Mouse (Mus musculus): Measurements from ENCODE around the gene Cux1.
"Not testable (repeated sequence)": the region's sequence is repeated elsewhere in the genome, so short reads cannot be mapped to it uniquely, and the experiment has no call there.

Gene Cux1

DNA sequence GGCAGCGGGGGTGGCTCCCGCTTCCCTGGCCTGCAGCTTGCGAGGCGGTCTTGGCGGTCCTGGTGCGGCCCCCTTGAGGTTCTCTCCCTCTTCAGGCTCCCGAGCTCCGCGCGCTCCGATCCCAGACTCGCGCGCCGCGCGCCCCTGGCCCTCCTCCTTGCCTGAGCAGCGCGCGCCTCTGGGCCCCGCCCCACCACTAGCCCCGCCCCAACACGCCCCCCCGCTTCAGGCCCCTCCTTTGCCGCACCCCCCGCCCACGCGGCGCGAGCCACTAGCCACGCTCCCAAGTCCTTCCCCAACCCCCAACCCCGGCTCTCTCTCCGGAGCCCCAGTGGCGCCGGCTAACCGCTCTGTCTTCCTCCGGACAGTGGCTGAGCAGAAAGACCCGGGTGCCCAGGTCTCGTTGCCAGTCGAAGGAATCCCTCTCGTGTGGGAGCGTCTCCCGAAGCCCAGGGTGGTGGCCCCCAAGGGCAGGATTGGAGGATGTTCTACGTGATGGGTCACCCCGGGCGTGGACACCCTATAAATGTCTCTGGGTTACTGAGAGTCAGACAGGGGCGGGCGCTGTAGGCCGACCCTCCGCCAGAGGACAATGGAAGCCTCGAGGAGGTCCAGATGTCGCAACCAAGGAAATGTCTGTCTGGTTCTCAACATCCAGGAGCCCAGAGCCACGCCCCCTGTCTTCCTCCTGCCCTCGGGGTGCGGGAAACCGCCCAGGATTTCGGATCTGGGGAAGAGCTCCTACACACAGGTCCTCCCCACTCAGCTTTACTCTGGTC, 322.3 kb downstream of the Cux1 start:
- DNase-seq (ENCODE audit: low read depth) = peak; percentile 56

DNA sequence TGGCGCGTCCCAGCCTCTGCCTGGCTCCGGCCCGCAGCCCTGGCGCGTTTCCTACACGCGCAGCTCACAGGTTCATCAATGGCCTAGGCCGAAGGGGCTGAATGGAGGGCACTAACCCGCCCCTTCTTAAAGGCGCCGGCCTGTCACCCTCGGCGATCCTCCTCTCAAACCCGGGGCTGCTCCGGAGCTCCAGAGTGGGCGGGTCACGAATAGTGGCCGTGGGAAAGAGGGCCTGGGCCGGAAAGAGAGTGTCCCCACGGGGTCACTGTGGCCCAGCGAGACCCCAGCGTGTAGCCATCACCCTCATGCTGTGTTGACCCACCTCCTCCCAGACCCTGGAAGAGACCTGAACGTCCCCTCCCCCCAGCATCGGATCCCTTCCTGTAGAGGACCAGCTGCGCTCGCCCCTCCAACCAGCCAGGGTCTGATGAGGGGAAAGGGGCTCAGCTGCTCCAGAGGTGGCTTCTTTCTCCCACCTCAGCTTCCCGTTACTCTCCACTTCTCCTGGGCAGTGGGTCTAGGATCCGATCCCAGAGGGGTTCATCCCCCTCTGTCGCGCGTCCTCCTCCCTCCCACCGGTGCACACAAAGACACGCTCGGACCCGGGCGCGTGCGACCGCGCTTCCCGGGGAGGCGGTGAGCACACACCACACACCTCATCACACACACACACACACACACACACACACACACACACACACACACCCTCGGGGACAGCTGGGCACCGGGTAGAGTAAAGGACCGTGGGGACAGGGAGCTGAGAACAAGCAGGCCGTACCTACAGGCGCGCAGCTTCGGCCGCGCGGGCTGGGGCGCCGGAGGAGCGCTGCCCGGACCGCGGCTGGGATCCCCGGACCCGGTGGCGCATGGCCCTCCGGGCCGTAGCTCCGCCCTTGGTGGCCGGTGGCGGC, 323.2 kb downstream of the Cux1 start:
- DNase-seq (ENCODE audit: low read depth) = no peak

DNA sequence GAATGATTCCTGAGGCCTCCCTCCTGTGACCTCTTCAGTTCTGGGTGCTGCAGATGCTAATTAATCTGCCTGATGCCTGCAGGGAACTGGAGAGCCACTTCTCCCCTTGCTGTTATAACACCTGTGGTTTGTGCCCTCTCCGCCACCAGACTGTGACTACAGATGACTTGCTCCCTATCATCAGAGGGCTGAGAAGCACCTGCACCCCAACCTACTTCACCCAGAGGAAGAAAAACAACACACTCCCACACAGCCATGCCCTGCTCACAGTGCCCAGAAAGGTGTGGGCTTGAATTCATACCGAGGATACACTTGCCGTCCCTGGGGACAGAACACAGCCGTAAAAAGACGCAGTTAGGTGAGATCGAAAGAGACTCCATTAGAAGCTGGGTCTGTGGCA, 326.1 kb downstream of the Cux1 start:
- no peak for DNase-seq (ENCODE audit: low read depth)

DNA sequence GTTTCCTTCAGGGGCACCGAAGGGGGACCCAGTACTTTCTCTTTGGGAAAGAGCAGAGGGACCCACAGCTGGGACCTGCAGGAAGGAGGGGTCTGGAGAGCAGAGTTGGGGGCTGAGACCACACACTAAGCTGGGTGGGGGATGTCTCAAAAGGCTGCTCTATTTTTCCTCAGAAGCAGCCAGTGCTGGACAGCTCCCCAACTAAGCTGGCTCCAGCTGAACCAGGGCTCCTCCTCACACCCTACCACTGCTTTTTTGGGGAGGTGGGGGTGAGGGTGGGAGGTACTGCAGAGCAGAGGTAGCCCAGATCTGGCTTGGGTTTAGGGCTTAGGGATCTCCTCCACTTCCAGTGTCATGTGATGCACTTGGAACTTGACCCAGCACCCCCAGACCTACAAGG, 326.9 kb downstream of the Cux1 start:
- no peak for DNase-seq (ENCODE audit: low read depth)

DNA sequence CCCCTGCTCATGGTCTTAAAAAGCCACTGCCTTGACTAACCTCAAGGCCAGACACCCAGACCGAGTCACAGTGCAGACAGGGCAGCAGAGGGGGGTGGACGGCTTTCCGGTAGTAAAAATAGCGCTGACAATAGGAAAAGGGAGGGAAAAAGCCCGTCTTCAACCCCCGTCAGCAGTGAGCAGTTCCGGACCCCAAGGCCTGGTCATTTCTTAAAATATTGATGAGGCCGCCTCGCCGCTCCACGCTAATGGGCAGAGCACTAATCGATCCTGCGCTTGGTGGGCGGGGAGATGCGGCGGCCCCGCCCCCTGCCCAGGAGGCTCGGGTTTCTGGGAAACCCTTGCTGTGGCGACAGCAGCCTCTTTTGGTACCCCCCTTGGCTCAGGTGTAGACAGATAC, 329.7 kb downstream of the Cux1 start:
- no peak for DNase-seq (ENCODE audit: low read depth)

DNA sequence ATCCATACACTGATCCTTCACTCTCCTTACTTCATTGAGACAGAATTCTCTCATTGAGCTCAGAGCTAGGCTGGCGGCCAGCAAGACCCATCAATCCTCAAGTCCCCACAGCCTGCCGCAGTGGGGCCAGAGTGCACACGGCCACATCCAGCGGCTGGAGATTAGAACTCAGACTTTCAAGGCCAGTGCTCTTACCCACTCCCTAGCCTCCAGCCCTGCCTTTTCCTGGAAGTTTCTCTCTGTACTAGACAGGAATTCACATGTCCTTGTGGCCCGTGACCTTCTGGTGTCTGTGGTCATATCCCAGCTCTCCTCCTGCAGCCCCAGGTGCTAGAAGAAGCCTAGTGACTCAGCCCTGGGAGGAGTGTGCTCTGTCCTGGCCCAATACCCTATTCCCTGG, 330.7 kb downstream of the Cux1 start:
- no peak for DNase-seq (ENCODE audit: low read depth)

DNA sequence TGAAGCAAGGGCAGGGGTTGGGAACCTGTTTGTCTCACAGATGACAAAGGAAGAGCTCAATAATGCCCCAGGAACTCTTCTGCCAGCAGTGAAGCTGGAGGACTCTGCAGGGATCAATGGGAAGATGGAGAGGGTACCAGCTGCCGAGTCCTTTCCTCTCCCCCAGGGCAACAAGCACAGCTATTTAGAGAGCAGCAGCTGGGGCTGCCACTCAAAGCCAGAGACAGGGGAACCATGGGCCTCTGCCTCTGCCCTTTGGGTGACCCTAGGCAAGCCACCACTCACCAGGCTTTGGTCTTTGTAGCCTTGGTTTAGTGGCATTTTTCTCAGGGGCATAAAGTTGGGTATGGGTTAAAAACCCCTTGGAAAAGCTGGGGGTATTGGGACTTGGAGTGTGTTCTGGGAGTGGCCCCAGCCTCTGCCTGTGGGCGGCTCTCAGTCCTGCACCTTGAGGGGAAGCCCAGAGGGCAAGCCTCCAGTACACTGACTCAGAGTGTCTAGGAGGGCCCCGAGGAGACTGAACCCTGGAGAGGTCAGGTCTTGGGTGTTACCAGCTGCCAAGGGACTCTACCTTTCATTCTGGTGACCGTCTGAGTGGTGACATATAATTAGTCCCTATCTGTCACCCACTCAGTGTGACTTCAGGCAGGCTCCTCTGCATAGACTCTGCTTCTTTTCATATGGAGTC, 336.8 kb downstream of the Cux1 start:
- no peak for DNase-seq (ENCODE audit: low read depth)

DNA sequence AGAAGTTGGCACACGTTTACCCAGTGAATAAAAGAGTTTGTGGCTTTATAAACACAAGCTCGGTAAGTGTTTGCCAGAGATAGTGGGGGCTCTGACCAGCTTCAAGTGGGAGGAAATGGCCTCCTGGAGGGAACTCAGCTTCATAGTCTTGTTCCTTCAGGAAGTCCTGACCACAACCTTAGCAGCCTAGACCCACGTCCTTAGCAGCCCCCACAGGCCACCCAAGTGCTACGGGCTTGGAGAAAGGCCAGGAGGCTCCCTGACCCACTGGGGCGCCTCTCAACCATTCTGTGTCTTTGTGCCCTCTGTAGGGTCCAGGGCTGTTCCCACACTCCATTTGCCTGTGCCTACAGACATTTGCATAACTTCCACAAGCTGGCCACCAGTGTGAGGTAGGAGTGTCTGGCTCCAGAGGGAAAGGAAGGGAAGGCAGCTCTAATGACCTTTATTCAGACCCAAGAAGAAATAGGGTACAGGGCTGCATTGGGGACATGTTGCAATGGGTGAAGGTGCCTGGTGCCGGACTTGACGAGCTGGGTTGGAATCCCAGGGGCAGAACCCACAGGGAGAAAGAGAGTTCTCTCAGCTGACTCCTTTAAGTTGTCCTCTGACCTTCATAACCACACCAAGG, 340.9 kb downstream of the Cux1 start:
- no peak for DNase-seq (ENCODE audit: low read depth)

DNA sequence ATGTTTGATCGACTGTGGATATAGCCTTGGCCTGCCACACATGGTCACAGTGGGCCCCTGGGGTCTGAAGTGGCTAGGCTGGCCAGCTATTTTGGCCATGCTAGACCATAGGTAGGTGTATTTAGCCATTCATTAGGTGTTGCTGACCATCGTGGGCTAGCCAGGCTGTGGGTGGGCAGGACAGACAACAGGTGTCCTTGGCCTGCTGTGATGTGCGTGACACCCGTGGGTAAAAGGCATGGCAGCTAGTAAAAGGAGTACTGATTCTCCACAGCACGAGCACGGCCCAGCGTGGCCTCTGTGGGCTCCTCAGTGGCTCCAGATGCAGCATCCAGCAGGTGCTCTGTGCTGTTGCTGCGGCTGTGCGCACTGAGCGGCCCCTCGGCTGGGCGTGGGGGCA, 348.7 kb downstream of the Cux1 start:
- no peak for DNase-seq (ENCODE audit: low read depth)

DNA sequence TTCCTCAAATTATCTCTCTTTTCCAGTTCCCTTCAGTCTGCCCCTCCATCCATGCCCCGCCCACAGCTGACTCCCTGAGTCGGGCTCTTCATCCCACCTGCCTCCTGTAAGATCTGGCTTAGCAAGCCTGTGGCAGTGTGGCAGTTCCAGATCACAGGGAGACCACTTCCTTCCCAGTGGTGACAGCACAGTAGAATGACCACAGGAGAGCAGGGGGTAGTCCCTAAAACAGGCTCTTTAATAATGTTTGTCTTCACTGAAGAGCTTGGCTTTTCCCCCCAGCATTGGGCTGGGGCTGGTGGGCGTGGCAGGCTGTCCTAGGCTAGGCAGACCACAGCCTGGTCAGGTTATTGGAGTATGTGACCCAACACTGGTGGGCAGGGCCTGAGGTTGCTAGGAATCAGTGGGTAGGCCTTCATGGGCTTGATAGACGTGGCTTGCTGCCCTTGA, 349.3 kb downstream of the Cux1 start:
- DNase-seq (ENCODE audit: low read depth) = no peak

DNA sequence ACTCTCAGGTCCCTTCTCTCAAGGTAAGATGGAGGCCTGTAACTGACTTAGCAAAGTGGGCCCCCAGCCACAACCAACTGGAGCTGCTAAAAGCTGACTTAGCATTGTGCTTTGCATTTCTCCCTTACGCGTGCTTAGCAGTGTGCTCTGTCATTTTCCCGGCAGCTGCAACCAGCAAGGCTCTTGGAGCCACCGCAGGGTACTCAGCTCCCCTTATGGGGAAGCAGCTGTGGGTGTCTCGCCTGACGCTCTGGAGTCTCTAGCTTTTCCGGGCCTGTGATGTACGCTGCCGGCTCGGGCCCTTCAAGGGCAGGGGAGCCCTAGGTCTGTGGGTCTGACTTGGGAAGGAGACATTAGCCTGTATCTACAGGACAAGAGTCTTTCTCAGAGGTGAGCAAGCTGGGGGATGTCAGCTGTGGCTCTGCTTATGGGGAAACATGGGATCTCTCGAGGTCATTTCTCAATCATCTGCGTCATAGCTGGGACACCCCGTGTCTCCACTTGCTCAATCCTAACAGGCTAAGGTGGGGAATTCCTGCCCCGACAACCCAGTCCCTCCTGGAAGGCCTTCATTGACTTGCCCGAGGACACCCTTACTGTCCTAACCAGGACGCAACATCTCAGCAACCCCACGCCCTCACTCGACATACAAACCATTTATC, 350.2 kb downstream of the Cux1 start:
- DNase-seq (ENCODE audit: low read depth) = no peak

DNA sequence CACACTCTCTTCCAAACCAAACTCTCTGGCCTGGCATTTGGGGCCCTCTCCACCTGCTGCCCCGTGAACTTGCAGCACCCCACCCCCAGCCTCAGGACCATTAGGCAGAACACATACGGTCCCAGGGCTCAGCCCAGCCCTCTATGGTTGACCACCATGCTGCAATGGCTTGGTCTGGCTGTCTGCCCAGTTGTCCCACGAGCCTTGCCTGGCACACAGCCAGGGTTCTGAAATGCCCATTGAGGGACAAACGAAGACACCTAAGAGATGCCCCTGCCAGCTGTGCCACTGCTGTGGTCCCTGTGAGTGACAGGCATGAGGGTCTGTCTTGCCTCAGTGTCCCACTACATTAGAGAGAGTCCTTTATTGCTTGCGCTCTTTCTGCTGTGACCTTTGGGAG, 351.3 kb downstream of the Cux1 start:
- DNase-seq (ENCODE audit: low read depth) = no peak

DNA sequence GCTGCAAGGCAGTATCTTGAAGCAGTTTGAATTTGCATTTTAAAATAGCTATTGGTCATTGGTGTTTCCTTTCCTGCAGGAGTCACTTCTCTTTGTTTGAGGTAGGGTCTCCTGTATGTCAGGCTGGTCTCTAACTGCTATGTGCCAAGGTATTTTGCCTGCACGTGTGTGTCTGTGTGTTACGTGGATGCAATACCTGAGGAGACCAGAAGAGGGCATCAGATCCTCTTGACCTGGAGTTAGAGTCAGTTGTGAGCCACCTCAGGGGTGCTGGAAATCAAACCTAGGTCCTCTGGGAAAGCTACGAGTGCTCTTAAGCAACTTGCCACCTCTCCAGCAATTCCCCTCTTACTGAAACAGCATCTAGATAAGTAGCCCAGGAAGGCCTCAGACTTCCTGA, 352.1 kb downstream of the Cux1 start:
- DNase-seq (ENCODE audit: low read depth) = no peak

DNA sequence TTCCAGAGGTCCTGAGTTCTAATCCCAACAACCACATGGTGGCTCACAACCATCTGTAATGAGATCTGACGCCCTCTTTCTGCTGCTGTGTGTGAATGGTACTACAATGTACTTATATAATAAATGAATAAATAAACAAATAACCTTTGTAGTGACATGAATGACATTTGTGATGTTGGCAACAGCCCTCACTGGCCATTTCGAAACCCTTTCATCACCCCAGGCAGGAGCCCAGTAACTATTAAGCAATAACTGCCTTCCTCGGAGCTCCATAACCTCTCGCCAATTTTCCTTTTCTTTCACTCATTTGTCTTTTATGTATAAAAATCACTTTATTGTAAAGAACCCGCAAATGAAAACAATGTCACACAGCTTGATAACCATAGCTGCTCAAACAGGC, 353.6 kb downstream of the Cux1 start:
- peak; percentile 12 for DNase-seq (ENCODE audit: low read depth)

DNA sequence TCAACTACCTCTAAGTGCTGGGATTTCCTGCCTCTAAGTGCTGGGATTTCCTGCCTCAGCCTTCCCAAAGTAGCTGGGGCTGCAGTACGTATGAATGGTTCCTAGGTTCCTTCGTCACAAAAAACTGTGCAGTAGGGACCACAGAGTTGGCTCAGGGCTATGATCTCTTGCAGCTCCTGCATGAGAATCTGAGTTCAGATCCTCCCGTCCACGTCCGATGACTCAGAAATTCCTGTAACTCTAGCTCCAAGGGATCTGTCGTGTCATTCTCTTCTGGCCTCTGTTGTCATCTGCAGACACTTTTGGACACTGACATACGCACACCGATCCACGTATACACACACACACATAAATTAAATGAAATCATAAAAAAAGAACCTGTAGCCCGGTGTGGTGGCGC, 354.6 kb downstream of the Cux1 start:
- DNase-seq (ENCODE audit: low read depth) = no peak

DNA sequence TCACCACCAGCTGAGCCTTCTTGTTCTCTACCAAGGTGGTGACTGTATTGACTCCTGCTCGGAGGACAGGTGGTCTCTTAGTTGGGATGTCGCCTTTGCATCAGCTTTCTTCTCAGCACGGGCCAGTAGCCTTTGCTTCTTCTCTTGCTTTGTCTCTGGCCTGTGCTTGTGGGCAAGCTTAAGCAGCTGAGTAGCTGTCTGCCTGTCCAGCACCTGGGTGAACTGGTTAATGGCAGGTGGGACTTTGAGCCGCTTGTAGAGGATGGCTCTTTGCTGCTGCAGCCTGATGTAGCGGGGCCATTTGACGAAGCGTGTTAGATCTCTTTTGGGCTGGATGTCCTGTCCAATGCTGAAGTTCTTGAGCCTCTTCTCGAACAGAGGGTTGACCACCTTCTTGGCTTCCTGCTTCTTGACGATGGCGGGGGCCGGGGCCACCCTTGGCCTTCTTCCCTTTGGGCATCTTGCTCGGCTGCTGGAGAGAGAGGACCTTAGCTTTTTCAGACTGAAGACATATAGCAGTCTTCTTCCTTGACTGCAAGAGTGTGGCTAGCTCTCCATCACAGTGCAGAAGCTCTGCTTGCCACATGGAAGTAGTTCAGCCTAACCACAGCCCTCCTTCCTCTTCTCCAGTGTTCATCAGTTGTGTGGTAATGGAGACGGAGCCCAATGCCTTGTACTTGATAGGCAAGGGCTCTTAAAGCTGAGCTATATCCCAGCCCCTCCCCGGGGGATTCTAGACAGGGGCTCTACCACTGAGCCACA, 355.8 kb downstream of the Cux1 start:
- DNase-seq (ENCODE audit: low read depth) = not testable (repeated sequence)

DNA sequence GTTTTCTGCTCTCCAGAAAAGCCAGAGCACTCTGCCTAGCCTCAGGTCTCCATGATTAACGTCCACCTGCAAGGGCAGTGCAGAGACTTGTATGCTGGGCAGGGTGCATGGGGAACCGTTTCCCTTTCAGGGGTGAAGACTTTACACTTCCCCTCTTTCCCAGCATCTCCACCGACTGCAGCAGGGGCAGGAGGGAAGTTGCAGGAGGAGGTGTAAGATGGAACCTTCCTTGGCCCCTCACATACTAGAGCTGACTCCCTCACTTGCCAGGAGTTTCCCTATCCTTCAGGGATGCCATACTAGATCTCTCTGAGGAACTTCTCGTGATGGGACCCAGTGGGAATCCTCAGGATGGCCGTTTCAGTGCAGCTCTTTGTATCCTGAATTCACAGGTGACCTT, 356.7 kb downstream of the Cux1 start:
- DNase-seq (ENCODE audit: low read depth) = no peak

DNA sequence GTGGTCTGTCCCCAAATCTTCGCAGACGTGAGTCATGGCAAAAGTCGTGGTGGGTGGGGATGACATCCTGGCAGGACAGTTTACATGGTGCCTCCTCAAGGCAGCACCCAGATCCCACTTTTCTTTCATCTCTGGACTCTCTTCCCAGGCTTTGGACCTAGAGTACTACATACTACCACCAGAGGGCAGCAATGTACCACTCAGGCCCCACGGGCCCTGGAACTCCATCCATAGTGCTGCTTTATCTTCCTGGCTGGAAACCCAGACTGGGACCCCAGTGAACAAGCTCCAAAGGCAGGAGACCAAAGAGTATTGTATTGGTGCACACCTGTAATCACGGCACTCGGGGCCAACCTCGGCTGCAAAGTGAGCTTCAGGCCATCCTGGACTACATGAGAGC, 365.5 kb downstream of the Cux1 start:
- peak; percentile 18 for DNase-seq (ENCODE audit: low read depth)

DNA sequence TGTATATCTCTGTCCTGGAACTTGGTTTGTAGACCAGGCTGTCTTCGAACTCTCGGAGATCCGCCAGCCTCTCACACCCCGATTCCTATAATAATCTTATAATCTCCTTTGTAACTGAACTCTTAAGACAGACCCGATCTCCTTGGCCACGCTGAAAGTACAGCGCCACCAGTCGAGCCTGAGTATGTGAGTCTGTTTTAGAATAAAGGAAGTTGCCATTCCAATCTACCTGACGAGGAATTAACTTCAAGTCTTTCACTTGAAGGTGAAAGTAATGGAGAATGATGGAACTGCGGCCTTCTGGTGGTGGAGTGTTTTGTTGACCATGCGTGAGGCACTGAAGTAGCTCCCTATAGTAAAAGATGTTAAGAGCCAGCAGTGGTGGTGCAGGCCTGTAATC, 367.8 kb downstream of the Cux1 start:
- peak; percentile 16 for DNase-seq (ENCODE audit: low read depth)

DNA sequence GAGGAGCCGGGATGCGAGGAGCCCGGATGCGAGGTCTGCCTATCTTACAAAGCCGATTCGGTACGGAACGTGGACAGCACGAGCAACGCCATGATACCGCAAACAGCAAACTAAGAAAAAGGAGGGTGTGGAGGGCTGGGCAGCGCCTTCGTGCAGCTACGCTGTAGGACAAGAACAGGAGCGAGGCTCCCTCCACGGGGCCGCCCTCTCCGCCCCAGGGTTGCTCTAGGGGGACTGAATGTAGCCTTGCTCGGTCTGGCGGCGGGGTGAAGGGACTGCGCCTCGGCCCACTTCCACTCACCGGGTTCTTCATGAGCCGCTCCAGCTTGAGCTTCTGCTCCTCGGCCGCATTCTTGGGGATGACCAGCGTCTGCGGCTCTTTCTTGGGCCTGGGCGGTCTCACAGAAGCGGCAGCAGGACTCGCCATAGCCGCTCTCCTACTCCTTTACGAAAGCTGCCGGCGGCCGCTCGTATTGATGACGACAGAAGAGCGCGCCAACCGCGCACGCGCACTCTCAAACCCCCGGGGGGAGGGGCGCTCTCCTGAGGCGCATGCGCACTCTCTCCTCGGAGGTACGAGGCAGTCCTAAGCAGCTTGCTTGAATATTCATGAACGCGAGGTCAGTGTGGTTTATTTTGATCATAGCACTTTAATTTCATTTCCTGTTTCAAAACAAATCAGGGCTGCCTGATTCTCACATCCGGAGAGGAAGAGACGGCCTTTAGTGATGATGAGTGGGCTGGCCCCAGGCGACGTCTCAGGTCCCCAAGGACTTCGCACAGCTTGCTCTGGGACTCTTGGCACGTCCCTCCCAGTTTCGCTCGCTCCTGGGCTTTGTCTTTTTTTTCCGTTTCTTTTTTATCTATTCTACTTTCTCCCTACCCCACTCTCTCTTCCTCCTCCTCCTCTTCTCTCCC, 368.6 kb downstream of the Cux1 start, which contains the start of gene Prkrip1:
Gene Prkrip1, minus strand, starts transcription at position 490 of the 918 bp plus-strand sequence.
- peak; percentile 92 for DNase-seq (ENCODE audit: low read depth)

Measured in fibroblast of lung, adult 2 months (primary cell).